Mouse (Mus musculus) forebrain, embryonic 11.5 days (tissue): ENCODE results near the gene Lurap1l. TPM values are rescaled to one million over a fixed set of nuclear protein-coding genes. Genes with fewer than 3 reads are reported as not detected.

Experiments
- ATAC-seq: fragments of 200-750 bp; cut with Nextera tagmentation; replicated peaks from 2 replicates; pipeline ENCODE4 v1.8.0; 2017; ENCODE audit warnings: moderate TSS enrichment; ENCODE audit not compliant: low FRiP score
- DNase-seq: peaks from one replicate; pipeline ENCODE4 v3.0.0-alpha.2; 2017; ENCODE audit warnings: low spot score
- H3K27ac ChIP-seq: fragments of 300-500 bp; sonication (generic); 2 replicates; pipeline ENCODE4 v1.5.1; 2014; ENCODE audit warnings: low read depth, low read length
- H3K27me3 ChIP-seq: fragments of 300-500 bp; sonication (generic); 2 replicates; pipeline ENCODE4 v1.6.1; 2014; ENCODE audit warnings: mild to moderate bottlenecking, low read length, mixed read lengths; ENCODE audit not compliant: control insufficient read depth, insufficient read depth
- H3K36me3 ChIP-seq: fragments of 300-500 bp; sonication (generic); 2 replicates; pipeline ENCODE4 v1.6.1; 2014; ENCODE audit warnings: mild to moderate bottlenecking, low read length, moderate library complexity, mixed read lengths; ENCODE audit not compliant: control insufficient read depth, insufficient read depth
- H3K4me1 ChIP-seq: fragments of 300-500 bp; sonication (generic); replicated peaks from 2 replicates; pipeline ENCODE4 v1.6.1; 2014; ENCODE audit warnings: low read length, mixed read lengths; ENCODE audit not compliant: control insufficient read depth, insufficient read depth
- H3K4me2 ChIP-seq: fragments of 300-500 bp; sonication (generic); 2 replicates; pipeline ENCODE4 v1.6.1; 2014; ENCODE audit warnings: low read depth, mild to moderate bottlenecking, low read length, moderate library complexity, mixed read lengths; ENCODE audit not compliant: severe bottlenecking
- H3K4me3 ChIP-seq: fragments of 300-500 bp; sonication (generic); 2 replicates; pipeline ENCODE4 v1.5.1; 2014; ENCODE audit warnings: low read depth, low read length
- H3K9ac ChIP-seq: fragments of 300-500 bp; sonication (generic); 2 replicates; pipeline ENCODE4 v1.6.1; 2014; ENCODE audit warnings: low read length
- H3K9me3 ChIP-seq: fragments of 300-500 bp; sonication (generic); 2 replicates; pipeline ENCODE4 v1.6.1; 2016; ENCODE audit warnings: low read length, mixed read lengths; ENCODE audit not compliant: control insufficient read depth
- WGBS: fragments of 180-500 bp; shearing (Covaris S2); extraction: QIAGEN DNeasy Blood & Tissue Kit; methylation state at CpG from one replicate; pipeline ENCODE4 v1.1.7; 2014; 5-methylcytosine and 5-hydroxymethylcytosine counted together
- polyA plus RNA-seq: library from polyadenylated mRNA; unstranded; fragments of >200 nt; fragmentation: Nextera tagmentation; extraction: Ambion mirVana; gene quantifications from 2 replicates; pipeline ENCODE4 v1.2.1, GENCODE M21; 2014

The Lurap1l gene
- polyA plus RNA-seq, 1 experiment from 2014 or later = 2.5 TPM

- no peaks in the 10 kb centered on the region for H3K27me3 ChIP-seq
- H3K4me2 ChIP-seq = no peak overlapping the region
- ATAC-seq = no peak
- H3K4me3 ChIP-seq = no peak overlapping the region
- H3K9ac ChIP-seq = no peak overlapping the region
- H3K36me3 ChIP-seq = no peaks in the 10 kb centered on the region
- no peak for DNase-seq
- no peaks in the 10 kb centered on the region for H3K9me3 ChIP-seq
- no peak overlapping the region for H3K27ac ChIP-seq
- no peaks in the 10 kb centered on the region for H3K4me1 ChIP-seq
Measured at GRCm38 (mm10) chr4:80944605-80945004, 34.2 kb downstream of the Lurap1l start.

- H3K9me3 ChIP-seq = no peaks in the 10 kb centered on the region
- H3K36me3 ChIP-seq = no peaks in the 10 kb centered on the region
- no peaks in the 10 kb centered on the region for H3K27me3 ChIP-seq
- DNase-seq = no peak
- no peaks in the 10 kb centered on the region for H3K4me1 ChIP-seq
- no peak overlapping the region for H3K9ac ChIP-seq
- no peak for ATAC-seq
- no peak overlapping the region for H3K27ac ChIP-seq
- H3K4me2 ChIP-seq = no peak overlapping the region
- H3K4me3 ChIP-seq = no peak overlapping the region
Measured at GRCm38 (mm10) chr4:80949110-80949509, 38.7 kb downstream of the Lurap1l start.

- H3K36me3 ChIP-seq = no peaks in the 10 kb centered on the region
- H3K4me1 ChIP-seq = no peaks in the 10 kb centered on the region
- ATAC-seq = no peak
- H3K4me3 ChIP-seq = no peak overlapping the region
- H3K27me3 ChIP-seq = no peaks in the 10 kb centered on the region
- no peak for DNase-seq
- WGBS = 72% methylated on average over 2 of the region's 2 CpGs
- no peaks in the 10 kb centered on the region for H3K9me3 ChIP-seq
- H3K4me2 ChIP-seq = no peak overlapping the region
- no peak overlapping the region for H3K27ac ChIP-seq
- H3K9ac ChIP-seq = no peak overlapping the region
Measured at GRCm38 (mm10) chr4:80949720-80950119, 39.3 kb downstream of the Lurap1l start.

GRCm38 (mm10) chr4:80950280-80950781 is 39.9 kb downstream of the Lurap1l start:
- H3K36me3 ChIP-seq = no peaks in the 10 kb centered on the region
- no peaks in the 10 kb centered on the region for H3K4me1 ChIP-seq
- WGBS = 85% methylated on average over 8 of the region's 8 CpGs
- no peaks in the 10 kb centered on the region for H3K27me3 ChIP-seq
- H3K4me3 ChIP-seq = no peak overlapping the region
- no peak overlapping the region for H3K27ac ChIP-seq
- DNase-seq (no peak), ATAC-seq (no peak)
- no peak overlapping the region for H3K9ac ChIP-seq
- no peaks in the 10 kb centered on the region for H3K9me3 ChIP-seq
- no peak overlapping the region for H3K4me2 ChIP-seq

GRCm38 (mm10) chr4:80952653-80953052 is 42.2 kb downstream of the Lurap1l start:
- no peak for DNase-seq
- no peak overlapping the region for H3K4me2 ChIP-seq
- H3K4me1 ChIP-seq = no peaks in the 10 kb centered on the region
- WGBS = 80% methylated on average over 1 of the region's 1 CpGs
- H3K27ac ChIP-seq = no peak overlapping the region
- H3K4me3 ChIP-seq = no peak overlapping the region
- no peak for ATAC-seq
- H3K9ac ChIP-seq = no peak overlapping the region
- no peaks in the 10 kb centered on the region for H3K9me3 ChIP-seq
- H3K36me3 ChIP-seq = no peaks in the 10 kb centered on the region
- H3K27me3 ChIP-seq = no peaks in the 10 kb centered on the region

GRCm38 (mm10) chr4:80955942-80956341 is 45.5 kb downstream of the Lurap1l start:
- no peak for ATAC-seq

GRCm38 (mm10) chr4:80967526-80967925 is 57.1 kb downstream of the Lurap1l start:
- no peak overlapping the region for H3K9ac ChIP-seq
- no peak overlapping the region for H3K4me2 ChIP-seq
- H3K9me3 ChIP-seq = no peaks in the 10 kb centered on the region
- H3K27ac ChIP-seq = no peak overlapping the region
- H3K4me3 ChIP-seq = no peak overlapping the region
- H3K36me3 ChIP-seq = no peaks in the 10 kb centered on the region
- WGBS = 95% methylated on average over 17 of the region's 17 CpGs
- no peak for DNase-seq
- no peaks in the 10 kb centered on the region for H3K4me1 ChIP-seq
- H3K27me3 ChIP-seq = no peaks in the 10 kb centered on the region
- no peak for ATAC-seq

More at GRCm38 (mm10) chr4:80955942-80956341, 45.5 kb downstream of the Lurap1l start:
- Histone ChIP-seq H3K4me1 (no peaks in the 10 kb centered on the region), H3K9me3 (no peaks in the 10 kb centered on the region), H3K4me2 (no peak overlapping the region), H3K27me3 (no peaks in the 10 kb centered on the region), H3K27ac (no peak overlapping the region), H3K36me3 (no peaks in the 10 kb centered on the region), H3K4me3 (no peak overlapping the region), H3K9ac (no peak overlapping the region)
- DNase-seq = no peak
- 95% methylated on average over 2 of the region's 2 CpGs for WGBS

GRCm38 (mm10) chr4:80971846-80972245 is 61.4 kb downstream of the Lurap1l start:
- ATAC-seq = no peak
- WGBS = 26% methylated on average over 1 of the region's 1 CpGs
- no peak overlapping the region for H3K9ac ChIP-seq

GRCm38 (mm10) chr4:80973896-80974295 is 63.5 kb downstream of the Lurap1l start:
- ATAC-seq (no peak), DNase-seq (no peak)
- Histone ChIP-seq H3K27ac (no peak overlapping the region), H3K9ac (no peak overlapping the region), H3K4me3 (no peak overlapping the region), H3K9me3 (no peaks in the 10 kb centered on the region), H3K36me3 (no peaks in the 10 kb centered on the region), H3K27me3 (no peaks in the 10 kb centered on the region), H3K4me1 (no peaks in the 10 kb centered on the region), H3K4me2 (no peak overlapping the region)

More at GRCm38 (mm10) chr4:80971846-80972245, 61.4 kb downstream of the Lurap1l start:
- Histone ChIP-seq H3K27ac (no peak overlapping the region), H3K4me3 (no peak overlapping the region), H3K4me1 (no peaks in the 10 kb centered on the region), H3K4me2 (no peak overlapping the region), H3K36me3 (no peaks in the 10 kb centered on the region), H3K27me3 (no peaks in the 10 kb centered on the region), H3K9me3 (no peaks in the 10 kb centered on the region)
- no peak for DNase-seq
